Mouse (Mus musculus): ENCODE measurements around the gene Stx7.

- TF ChIP-seq RAD21 (IDR thresholded peaks at IDR 0.05; ENCODE audit: low read depth, low read length): no peak
- no peak for TF ChIP-seq EP300 (IDR thresholded peaks at IDR 0.05; ENCODE audit: low read length)
- TF ChIP-seq BHLHE40 (IDR thresholded peaks at IDR 0.05; ENCODE audit: low read depth, low read length): no peak
- TF ChIP-seq CTCF (conservative IDR thresholded peaks at IDR 0.05 in 1 of 2, IDR thresholded peaks at IDR 0.05 in 1 of 2; ENCODE audit: low read depth in 2 of 2, low read length in 2 of 2): no peak
- TF ChIP-seq USF1 (IDR thresholded peaks at IDR 0.05; ENCODE audit: low read depth, low read length): no peak
- TF ChIP-seq PAX5 (IDR thresholded peaks at IDR 0.05; ENCODE audit: low read length): no peak
- no peak for TF ChIP-seq UBTF (IDR thresholded peaks at IDR 0.05; ENCODE audit: low read depth, low read length)
Observed at GRCm38 (mm10) chr10:24165526-24166055, 16.5 kb downstream of the Stx7 start.

Measured in CH12.LX (cell line).